Mouse (Mus musculus) cerebellum, postnatal 14 days (tissue): ENCODE results near the gene Zmym2.

Experiments used
- DNase-seq, 2 experiments: peaks; one replicate each; pipeline ENCODE4 v3.0.0; 2021; ENCODE audit warnings: mixed read lengths in 2 of 2

The Zmym2 gene

GRCm38 (mm10) chr14:56935481-56935880 is 49.0 kb downstream of the Zmym2 start:
- no peak for DNase-seq

GRCm38 (mm10) chr14:56939903-56940302 is 53.5 kb downstream of the Zmym2 start:
- DNase-seq, result no peak

GRCm38 (mm10) chr14:56952928-56953327 is 66.5 kb downstream of the Zmym2 start:
- DNase-seq, result no peak

GRCm38 (mm10) chr14:56954393-56954792 is 67.9 kb downstream of the Zmym2 start:
- no peak for DNase-seq

- DNase-seq, result peak; percentile 44 to 47
These were observed 77.7 kb downstream of the Zmym2 start for GRCm38 (mm10) chr14:56963969-56964734.

GRCm38 (mm10) chr14:56969653-56970052 is 83.2 kb downstream of the Zmym2 start:
- no peak for DNase-seq

GRCm38 (mm10) chr14:56970160-56970559 is 83.7 kb downstream of the Zmym2 start:
- DNase-seq, result no peak

- DNase-seq, result no peak
These were observed 91.7 kb downstream of the Zmym2 start for GRCm38 (mm10) chr14:56978045-56978655.

- DNase-seq, result no peak
These were observed 102.2 kb downstream of the Zmym2 start for GRCm38 (mm10) chr14:56988621-56989020.
